Mouse (Mus musculus): ENCODE results near the gene Srpk2. TPM values are rescaled to one million over a fixed set of nuclear protein-coding genes. Genes with fewer than 3 reads are reported as not detected.

The Srpk2 gene
- polyA plus RNA-seq, 1 experiment from 2014 or later: 71.8 TPM

GRCm38 (mm10) chr5:23531541-23532096, 152.8 kb downstream of the Srpk2 start:
- no peaks in the 10 kb centered on the region for H3K9me3 ChIP-seq (replicated peaks)
- no peak overlapping the region for H3K4me3 ChIP-seq
- H3K27ac ChIP-seq: no peak overlapping the region
- H3K27me3 ChIP-seq: no peaks in the 10 kb centered on the region
- H3K9ac ChIP-seq: no peak overlapping the region
- WGBS: 93% methylated on average over 7 of the region's 7 CpGs
- ATAC-seq (ENCODE audit: low FRiP score): no peak
- H3K4me1 ChIP-seq: no peaks in the 10 kb centered on the region
- H3K36me3 ChIP-seq: peaks cover 9% of the 10 kb centered on the region
- H3K4me2 ChIP-seq (replicated peaks): no peak overlapping the region

GRCm38 (mm10) chr5:23531100-23531499, 153.3 kb downstream of the Srpk2 start:
- H3K27ac ChIP-seq: no peak overlapping the region
- H3K9ac ChIP-seq: no peak overlapping the region
- WGBS: 96% methylated on average over 6 of the region's 6 CpGs
- H3K27me3 ChIP-seq: no peaks in the 10 kb centered on the region
- H3K4me2 ChIP-seq (replicated peaks): no peak overlapping the region
- H3K9me3 ChIP-seq (replicated peaks): no peaks in the 10 kb centered on the region
- H3K4me3 ChIP-seq: no peak overlapping the region
- H3K4me1 ChIP-seq: no peaks in the 10 kb centered on the region
- ATAC-seq (ENCODE audit: low FRiP score): no peak
- peaks cover 9% of the 10 kb centered on the region for H3K36me3 ChIP-seq

DNA sequence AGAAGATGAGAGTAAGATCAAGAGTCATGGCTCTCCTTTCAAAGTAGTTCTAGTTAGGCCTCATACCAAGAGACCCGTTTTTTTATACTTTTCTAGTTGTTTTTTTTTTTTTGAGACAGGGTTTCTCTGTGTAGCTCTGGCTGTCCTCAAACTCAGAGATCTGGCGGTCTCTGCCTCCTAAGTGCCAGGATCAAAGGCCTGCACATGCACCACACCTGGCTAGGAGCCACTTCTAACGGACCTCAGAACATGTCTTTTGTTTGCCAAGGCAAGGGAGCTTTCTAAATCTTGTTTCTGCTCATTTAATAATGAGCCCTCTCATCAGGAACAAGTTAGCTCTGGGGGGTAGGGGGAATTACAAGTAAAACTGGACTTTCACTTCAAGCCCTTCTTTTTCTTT, 159.8 kb downstream of the Srpk2 start:
- H3K4me1 ChIP-seq: no peaks in the 10 kb centered on the region
- H3K9ac ChIP-seq: no peak overlapping the region
- no peaks in the 10 kb centered on the region for H3K27me3 ChIP-seq
- no peak overlapping the region for H3K4me2 ChIP-seq (replicated peaks)
- no peak for ATAC-seq (ENCODE audit: low FRiP score)
- no peak overlapping the region for H3K4me3 ChIP-seq
- H3K27ac ChIP-seq: no peak overlapping the region
- peaks cover 28% of the 10 kb centered on the region for H3K36me3 ChIP-seq
- H3K9me3 ChIP-seq (replicated peaks): no peaks in the 10 kb centered on the region
- 79% methylated on average over 3 of the region's 3 CpGs for WGBS

DNA sequence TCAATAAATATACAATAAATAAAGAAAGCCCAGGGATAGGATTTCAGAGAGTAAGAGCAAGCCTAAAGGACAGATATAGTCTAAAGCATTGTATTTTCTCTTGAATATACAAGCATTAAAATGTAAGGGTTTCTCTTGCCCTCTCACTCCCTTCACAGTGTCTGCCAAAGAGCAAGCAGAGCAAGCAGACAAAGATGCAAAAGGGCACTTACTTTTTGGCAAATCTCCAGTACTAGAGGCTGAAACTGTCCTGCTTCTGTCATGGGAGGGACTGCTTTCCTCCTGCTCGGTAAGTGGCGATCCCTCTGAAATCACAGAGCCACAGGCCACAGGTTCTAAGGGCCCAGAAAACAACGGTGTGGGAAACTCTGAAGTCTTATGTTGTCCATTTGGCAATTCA, 160.5 kb downstream of the Srpk2 start:
- no peak for ATAC-seq (ENCODE audit: low FRiP score)
- H3K9ac ChIP-seq: no peak overlapping the region
- peaks cover 28% of the 10 kb centered on the region for H3K36me3 ChIP-seq
- H3K4me1 ChIP-seq: peaks cover 3% of the 10 kb centered on the region; the same call in 1 of the 2 replicates
- H3K4me2 ChIP-seq (replicated peaks): no peak overlapping the region
- H3K9me3 ChIP-seq (replicated peaks): no peaks in the 10 kb centered on the region
- H3K27ac ChIP-seq: no peak overlapping the region
- 95% methylated on average over 3 of the region's 3 CpGs for WGBS
- no peak overlapping the region for H3K4me3 ChIP-seq
- H3K27me3 ChIP-seq: no peaks in the 10 kb centered on the region

DNA sequence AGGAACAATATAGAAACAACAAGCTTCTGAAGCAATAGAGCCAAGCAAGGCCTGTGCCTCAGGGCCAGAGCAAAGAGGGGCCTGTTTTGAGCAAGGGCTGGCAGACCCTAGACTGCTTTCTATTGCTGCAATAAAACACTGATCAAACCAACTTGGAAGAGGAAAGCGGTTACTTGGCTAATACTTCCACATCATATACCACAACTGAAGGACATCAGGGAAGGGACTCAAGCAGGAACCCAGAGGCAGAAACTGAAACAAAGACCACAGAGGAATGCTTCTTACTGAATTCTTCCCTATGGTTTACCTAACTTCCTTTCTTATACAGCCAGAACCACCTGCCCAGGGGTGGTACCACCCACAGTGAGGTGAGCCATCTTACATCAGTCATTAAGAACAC, 162.8 kb downstream of the Srpk2 start:
- WGBS: 96% methylated on average over 1 of the region's 1 CpGs
- Histone ChIP-seq H3K4me2 (replicated peaks) (no peak overlapping the region), H3K36me3 (peaks cover 28% of the 10 kb centered on the region), H3K27ac (no peak overlapping the region), H3K9me3 (replicated peaks) (no peaks in the 10 kb centered on the region), H3K9ac (no peak overlapping the region), H3K27me3 (no peaks in the 10 kb centered on the region), H3K4me1 (peaks cover 8% of the 10 kb centered on the region), H3K4me3 (no peak overlapping the region)
- ATAC-seq (ENCODE audit: low FRiP score): no peak

DNA sequence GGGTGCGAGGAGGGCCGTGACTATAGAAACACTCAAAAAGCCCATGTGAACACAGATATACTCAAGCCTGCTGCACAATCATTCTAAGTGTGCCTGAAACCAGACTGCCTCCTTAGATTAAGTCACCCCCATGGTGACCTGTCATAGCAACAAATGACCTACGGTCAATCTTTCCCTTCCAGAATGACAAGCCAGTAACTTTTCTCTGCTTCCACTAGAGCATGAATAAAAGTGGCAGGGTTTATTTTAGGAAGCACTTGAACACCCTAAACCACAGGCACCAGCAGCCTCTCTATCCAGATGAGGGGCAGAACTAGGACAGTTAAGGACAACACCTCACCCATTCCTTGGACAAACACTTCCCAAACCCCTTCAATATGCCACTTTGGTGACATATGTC, 164.7 kb downstream of the Srpk2 start:
- Histone ChIP-seq H3K36me3 (peaks cover 28% of the 10 kb centered on the region), H3K27ac (no peak overlapping the region), H3K4me1 (peaks cover 8% of the 10 kb centered on the region), H3K9me3 (replicated peaks) (no peaks in the 10 kb centered on the region), H3K4me3 (no peak overlapping the region), H3K27me3 (no peaks in the 10 kb centered on the region), H3K4me2 (replicated peaks) (no peak overlapping the region), H3K9ac (no peak overlapping the region)
- 94% methylated on average over 3 of the region's 3 CpGs for WGBS
- no peak for ATAC-seq (ENCODE audit: low FRiP score)

- Histone ChIP-seq H3K36me3 (peaks cover 30% of the 10 kb centered on the region), H3K4me3 (no peak overlapping the region), H3K27ac (no peak overlapping the region; the same call in 1 of the 2 replicates), H3K27me3 (no peaks in the 10 kb centered on the region), H3K9me3 (replicated peaks) (no peaks in the 10 kb centered on the region), H3K4me1 (peaks cover 8% of the 10 kb centered on the region), H3K4me2 (replicated peaks) (no peak overlapping the region), H3K9ac (no peak overlapping the region)
- WGBS: 71% methylated on average over 3 of the region's 3 CpGs
- ATAC-seq (ENCODE audit: low FRiP score): no peak
Observed at GRCm38 (mm10) chr5:23518673-23519072, 165.7 kb downstream of the Srpk2 start.

- H3K27ac ChIP-seq: 0 out of 2 replicates have a peak overlapping the region, but pooled peaks have one; percentile 17
- H3K9ac ChIP-seq: no peak overlapping the region
- H3K4me2 ChIP-seq (replicated peaks): no peak overlapping the region
- H3K9me3 ChIP-seq (replicated peaks): no peaks in the 10 kb centered on the region
- no peaks in the 10 kb centered on the region for H3K27me3 ChIP-seq
- peaks cover 32% of the 10 kb centered on the region for H3K36me3 ChIP-seq
- WGBS: 74% methylated on average over 4 of the region's 4 CpGs
- ATAC-seq (ENCODE audit: low FRiP score): no peak
- no peak overlapping the region for H3K4me3 ChIP-seq
- H3K4me1 ChIP-seq: peaks cover 8% of the 10 kb centered on the region
Observed at GRCm38 (mm10) chr5:23517839-23518238, 166.6 kb downstream of the Srpk2 start.

GRCm38 (mm10) chr5:23516962-23517361, 167.5 kb downstream of the Srpk2 start:
- no peaks in the 10 kb centered on the region for H3K9me3 ChIP-seq (replicated peaks)
- peak; percentile 85 for ATAC-seq (ENCODE audit: low FRiP score)
- H3K4me3 ChIP-seq: no peak overlapping the region
- WGBS: 42% methylated on average over 3 of the region's 3 CpGs
- peak overlapping the region; percentile 52 for H3K27ac ChIP-seq
- peaks cover 24% of the 10 kb centered on the region for H3K36me3 ChIP-seq
- H3K9ac ChIP-seq: no peak overlapping the region
- peaks cover 8% of the 10 kb centered on the region for H3K4me1 ChIP-seq
- H3K4me2 ChIP-seq (replicated peaks): no peak overlapping the region
- no peaks in the 10 kb centered on the region for H3K27me3 ChIP-seq

- peaks cover 8% of the 10 kb centered on the region for H3K4me1 ChIP-seq
- no peak overlapping the region for H3K4me2 ChIP-seq (replicated peaks)
- H3K4me3 ChIP-seq: no peak overlapping the region
- no peaks in the 10 kb centered on the region for H3K9me3 ChIP-seq (replicated peaks)
- 94% methylated on average over 10 of the region's 10 CpGs for WGBS
- no peak overlapping the region for H3K9ac ChIP-seq
- no peak overlapping the region for H3K27ac ChIP-seq
- peaks cover 22% of the 10 kb centered on the region for H3K36me3 ChIP-seq
- H3K27me3 ChIP-seq: no peaks in the 10 kb centered on the region
- ATAC-seq (ENCODE audit: low FRiP score): no peak
Observed at GRCm38 (mm10) chr5:23515038-23515437, 169.4 kb downstream of the Srpk2 start.

GRCm38 (mm10) chr5:23513468-23513867, 170.9 kb downstream of the Srpk2 start:
- H3K9me3 ChIP-seq (replicated peaks): no peaks in the 10 kb centered on the region
- H3K36me3 ChIP-seq: peaks cover 22% of the 10 kb centered on the region
- no peak overlapping the region for H3K27ac ChIP-seq
- no peak overlapping the region for H3K9ac ChIP-seq
- whole genome bisulfite sequencing: 93% methylated on average over 13 of the region's 13 CpGs
- peaks cover under 1% of the 10 kb centered on the region for H3K4me1 ChIP-seq
- no peaks in the 10 kb centered on the region for H3K27me3 ChIP-seq
- H3K4me3 ChIP-seq: no peak overlapping the region
- no peak overlapping the region for H3K4me2 ChIP-seq (replicated peaks)
- no peak for ATAC-seq (ENCODE audit: low FRiP score)

- Histone ChIP-seq H3K36me3 (peaks cover 22% of the 10 kb centered on the region), H3K27ac (no peak overlapping the region), H3K4me1 (no peaks in the 10 kb centered on the region; the same call in 1 of the 2 replicates), H3K9me3 (replicated peaks) (no peaks in the 10 kb centered on the region), H3K27me3 (no peaks in the 10 kb centered on the region), H3K9ac (no peak overlapping the region), H3K4me3 (no peak overlapping the region), H3K4me2 (replicated peaks) (no peak overlapping the region)
- WGBS: 94% methylated on average over 7 of the region's 7 CpGs
- no peak for ATAC-seq (ENCODE audit: low FRiP score)
Observed at GRCm38 (mm10) chr5:23512556-23512955, 171.9 kb downstream of the Srpk2 start.

DNA sequence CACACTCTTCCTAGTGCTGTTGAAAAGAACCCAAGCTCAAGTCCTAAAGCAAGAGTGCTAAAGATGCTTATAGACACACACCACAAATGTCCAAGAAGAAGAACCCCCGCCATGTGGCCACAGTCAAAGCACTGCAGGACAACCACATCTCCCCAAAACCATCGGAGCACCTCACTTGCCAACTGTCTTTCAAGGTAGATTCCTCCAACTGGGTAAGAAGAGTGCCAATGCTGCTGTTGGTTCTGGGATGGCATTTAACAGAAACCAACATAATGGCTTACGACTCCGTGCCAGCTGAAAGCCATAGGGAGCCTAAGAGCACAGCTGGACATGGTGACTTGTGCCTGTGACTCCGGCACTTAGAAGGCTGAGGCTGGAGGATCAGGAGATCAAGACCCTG, 173.0 kb downstream of the Srpk2 start:
- Histone ChIP-seq H3K9me3 (replicated peaks) (no peaks in the 10 kb centered on the region), H3K4me2 (replicated peaks) (no peak overlapping the region), H3K9ac (no peak overlapping the region), H3K4me1 (no peaks in the 10 kb centered on the region), H3K36me3 (peaks cover 22% of the 10 kb centered on the region), H3K27me3 (no peaks in the 10 kb centered on the region), H3K4me3 (no peak overlapping the region), H3K27ac (no peak overlapping the region)
- WGBS: 95% methylated on average over 5 of the region's 5 CpGs
- ATAC-seq (ENCODE audit: low FRiP score): no peak

Measured in hindbrain, embryonic 12.5 days (tissue).